Mouse (Mus musculus): ENCODE measurements at regions not wholly inside any gene's neighbourhood (a gene's known extent, or its start where the extent isn't known, plus 50 kb on each side); places are given as distances from the start of the nearest gene placed in this dataset.

- Histone ChIP-seq H3K9ac (ENCODE audit: low read depth, low read length) (no peak overlapping the region), H3K9me3 (ENCODE audit: control insufficient read depth) (no peaks in the 10 kb centered on the region), H3K27ac (ENCODE audit: low read depth, low read length) (no peak overlapping the region), H3K4me1 (replicated peaks; ENCODE audit: control insufficient read depth, insufficient read depth, low read length) (no peaks in the 10 kb centered on the region), H3K36me3 (ENCODE audit: control insufficient read depth, insufficient read depth) (no peaks in the 10 kb centered on the region), H3K27me3 (replicated peaks; ENCODE audit: control insufficient read depth, insufficient read depth, low read length) (no peaks in the 10 kb centered on the region), H3K4me2 (replicated peaks; ENCODE audit: low read depth) (no peak overlapping the region), H3K4me3 (ENCODE audit: low read depth, low read length) (no peak overlapping the region)
- no peak for TF ChIP-seq CTCF (IDR thresholded peaks at IDR 0.05; ENCODE audit: low read depth)
- 68% methylated on average over 4 of the region's 4 CpGs for WGBS
- no peak for ATAC-seq
Measured at GRCm38 (mm10) chr3:148537669-148538271, 452.6 kb downstream of the Adgrl2 start.

GRCm38 (mm10) chr3:148529893-148530292 is 460.5 kb downstream of the Adgrl2 start:
- Histone ChIP-seq H3K9ac (ENCODE audit: low read depth, low read length) (no peak overlapping the region), H3K27ac (ENCODE audit: low read depth, low read length) (no peak overlapping the region), H3K9me3 (ENCODE audit: control insufficient read depth) (0 out of 2 replicates have a peak, but pooled peaks cover 2% of the 10 kb centered on the region), H3K36me3 (ENCODE audit: control insufficient read depth, insufficient read depth) (no peaks in the 10 kb centered on the region), H3K27me3 (replicated peaks; ENCODE audit: control insufficient read depth, insufficient read depth, low read length) (no peaks in the 10 kb centered on the region), H3K4me3 (ENCODE audit: low read depth, low read length) (no peak overlapping the region), H3K4me1 (replicated peaks; ENCODE audit: control insufficient read depth, insufficient read depth, low read length) (no peaks in the 10 kb centered on the region), H3K4me2 (replicated peaks; ENCODE audit: low read depth) (no peak overlapping the region)
- TF ChIP-seq CTCF (IDR thresholded peaks at IDR 0.05; ENCODE audit: low read depth) = no peak
- no peak for ATAC-seq
- WGBS = 83% methylated on average over 2 of the region's 2 CpGs

- no peak for ATAC-seq
- Histone ChIP-seq H3K9me3 (ENCODE audit: control insufficient read depth) (no peaks in the 10 kb centered on the region), H3K4me2 (replicated peaks; ENCODE audit: low read depth) (no peak overlapping the region), H3K9ac (ENCODE audit: low read depth, low read length) (no peak overlapping the region), H3K36me3 (ENCODE audit: control insufficient read depth, insufficient read depth) (no peaks in the 10 kb centered on the region), H3K4me1 (replicated peaks; ENCODE audit: control insufficient read depth, insufficient read depth, low read length) (no peaks in the 10 kb centered on the region), H3K27me3 (replicated peaks; ENCODE audit: control insufficient read depth, insufficient read depth, low read length) (no peaks in the 10 kb centered on the region), H3K4me3 (ENCODE audit: low read depth, low read length) (no peak overlapping the region), H3K27ac (ENCODE audit: low read depth, low read length) (no peak overlapping the region)
- WGBS = 74% methylated on average over 5 of the region's 5 CpGs
- TF ChIP-seq CTCF (IDR thresholded peaks at IDR 0.05; ENCODE audit: low read depth) = no peak
Measured at GRCm38 (mm10) chr3:148510381-148510780, 480.0 kb downstream of the Adgrl2 start.

- no peak for TF ChIP-seq CTCF (IDR thresholded peaks at IDR 0.05; ENCODE audit: low read depth)
- Histone ChIP-seq H3K9ac (ENCODE audit: low read depth, low read length) (no peak overlapping the region), H3K36me3 (ENCODE audit: control insufficient read depth, insufficient read depth) (no peaks in the 10 kb centered on the region), H3K27me3 (replicated peaks; ENCODE audit: control insufficient read depth, insufficient read depth, low read length) (no peaks in the 10 kb centered on the region), H3K9me3 (ENCODE audit: control insufficient read depth) (no peaks in the 10 kb centered on the region), H3K4me2 (replicated peaks; ENCODE audit: low read depth) (no peak overlapping the region), H3K27ac (ENCODE audit: low read depth, low read length) (no peak overlapping the region), H3K4me3 (ENCODE audit: low read depth, low read length) (no peak overlapping the region), H3K4me1 (replicated peaks; ENCODE audit: control insufficient read depth, insufficient read depth, low read length) (no peaks in the 10 kb centered on the region)
- 86% methylated on average over 2 of the region's 2 CpGs for WGBS
- ATAC-seq = no peak
Measured at GRCm38 (mm10) chr3:148504928-148505327, 485.4 kb downstream of the Adgrl2 start.

- Histone ChIP-seq H3K9me3 (ENCODE audit: control insufficient read depth) (no peaks in the 10 kb centered on the region), H3K27ac (ENCODE audit: low read depth, low read length) (no peak overlapping the region), H3K4me2 (replicated peaks; ENCODE audit: low read depth) (no peak overlapping the region), H3K27me3 (replicated peaks; ENCODE audit: control insufficient read depth, insufficient read depth, low read length) (no peaks in the 10 kb centered on the region), H3K9ac (ENCODE audit: low read depth, low read length) (no peak overlapping the region), H3K4me1 (replicated peaks; ENCODE audit: control insufficient read depth, insufficient read depth, low read length) (no peaks in the 10 kb centered on the region), H3K36me3 (ENCODE audit: control insufficient read depth, insufficient read depth) (no peaks in the 10 kb centered on the region), H3K4me3 (ENCODE audit: low read depth, low read length) (no peak overlapping the region)
- no peak for TF ChIP-seq CTCF (IDR thresholded peaks at IDR 0.05; ENCODE audit: low read depth)
- ATAC-seq = no peak
- 75% methylated on average over 1 of the region's 1 CpGs for WGBS
Measured at GRCm38 (mm10) chr3:148503432-148503831, 486.9 kb downstream of the Adgrl2 start.

- TF ChIP-seq CTCF (IDR thresholded peaks at IDR 0.05; ENCODE audit: low read depth) = no peak
- H3K27ac ChIP-seq (ENCODE audit: low read depth, low read length) = no peak overlapping the region
- H3K4me2 ChIP-seq (replicated peaks; ENCODE audit: low read depth) = no peak overlapping the region
- no peak overlapping the region for H3K9ac ChIP-seq (ENCODE audit: low read depth, low read length)
- WGBS = 87% methylated on average over 3 of the region's 3 CpGs
- H3K36me3 ChIP-seq (ENCODE audit: control insufficient read depth, insufficient read depth) = no peaks in the 10 kb centered on the region
- H3K27me3 ChIP-seq (replicated peaks; ENCODE audit: control insufficient read depth, insufficient read depth, low read length) = no peaks in the 10 kb centered on the region
- H3K4me3 ChIP-seq (ENCODE audit: low read depth, low read length) = no peak overlapping the region
- no peaks in the 10 kb centered on the region for H3K4me1 ChIP-seq (replicated peaks; ENCODE audit: control insufficient read depth, insufficient read depth, low read length)
- ATAC-seq = no peak
- H3K9me3 ChIP-seq (ENCODE audit: control insufficient read depth) = no peaks in the 10 kb centered on the region
Measured at GRCm38 (mm10) chr3:148501801-148502200, 488.6 kb downstream of the Adgrl2 start.

GRCm38 (mm10) chr3:148496672-148497071 is 493.7 kb downstream of the Adgrl2 start:
- WGBS = 66% methylated on average over 5 of the region's 5 CpGs
- no peak overlapping the region for H3K4me2 ChIP-seq (replicated peaks; ENCODE audit: low read depth)
- no peaks in the 10 kb centered on the region for H3K27me3 ChIP-seq (replicated peaks; ENCODE audit: control insufficient read depth, insufficient read depth, low read length)
- no peaks in the 10 kb centered on the region for H3K4me1 ChIP-seq (replicated peaks; ENCODE audit: control insufficient read depth, insufficient read depth, low read length)
- H3K9me3 ChIP-seq (ENCODE audit: control insufficient read depth) = no peaks in the 10 kb centered on the region
- ATAC-seq = no peak
- H3K27ac ChIP-seq (ENCODE audit: low read depth, low read length) = no peak overlapping the region
- no peak overlapping the region for H3K4me3 ChIP-seq (ENCODE audit: low read depth, low read length)
- H3K36me3 ChIP-seq (ENCODE audit: control insufficient read depth, insufficient read depth) = no peaks in the 10 kb centered on the region
- no peak overlapping the region for H3K9ac ChIP-seq (ENCODE audit: low read depth, low read length)
- no peak for TF ChIP-seq CTCF (IDR thresholded peaks at IDR 0.05; ENCODE audit: low read depth)
